Mouse (Mus musculus) embryonic facial prominence, embryonic 13.5 days (tissue): Measurements from ENCODE around the gene Dcst2. TPM values are rescaled to one million over a fixed set of nuclear protein-coding genes. Genes with fewer than 3 reads are reported as not detected.

ENCODE experiments used
- ATAC-seq: fragments of 200-750 bp; cut with Nextera tagmentation; 2 replicates; pipeline ENCODE4 v1.8.0; 2017; ENCODE audit warnings: low read depth; ENCODE audit not compliant: insufficient number of reproducible peaks, insufficient read depth, low FRiP score, low TSS enrichment
- H3K27ac ChIP-seq: fragments of 300-500 bp; sonication (generic); 2 replicates; pipeline ENCODE4 v1.5.1; 2015; ENCODE audit warnings: moderate library complexity, mild to moderate bottlenecking, inconsistent platforms
- H3K27me3 ChIP-seq: fragments of 300-500 bp; sonication (generic); 2 replicates; pipeline ENCODE4 v1.6.1; 2015; ENCODE audit warnings: mild to moderate bottlenecking, inconsistent platforms
- H3K36me3 ChIP-seq: fragments of 300-500 bp; sonication (generic); 2 replicates; pipeline ENCODE4 v1.6.1; 2015; ENCODE audit warnings: mild to moderate bottlenecking, inconsistent platforms
- H3K4me1 ChIP-seq: fragments of 300-500 bp; sonication (generic); 2 replicates; pipeline ENCODE4 v1.6.1; 2015; ENCODE audit warnings: inconsistent platforms
- H3K4me2 ChIP-seq: fragments of 300-500 bp; sonication (generic); 2 replicates; pipeline ENCODE4 v1.6.1; 2015; ENCODE audit warnings: moderate library complexity, mild to moderate bottlenecking, inconsistent platforms
- H3K4me3 ChIP-seq: fragments of 300-500 bp; sonication (generic); 2 replicates; pipeline ENCODE4 v1.5.1; 2015; ENCODE audit warnings: mild to moderate bottlenecking, inconsistent platforms
- H3K9ac ChIP-seq: fragments of 300-500 bp; sonication (generic); 2 replicates; pipeline ENCODE4 v1.6.1; 2015; ENCODE audit warnings: mild to moderate bottlenecking, inconsistent platforms
- H3K9me3 ChIP-seq: fragments of 300-500 bp; sonication (generic); 2 replicates; pipeline ENCODE4 v1.6.1; 2016; ENCODE audit warnings: inconsistent platforms
- WGBS: fragments of 180-500 bp; shearing (Covaris S2); methylation state at CpG from one replicate; pipeline ENCODE4 v1.1.7; 2015; ENCODE audit warnings: mixed read lengths; 5-methylcytosine and 5-hydroxymethylcytosine counted together
- polyA plus RNA-seq: library from polyadenylated mRNA; unstranded; fragments of >200 nt; fragmentation: Nextera tagmentation; extraction: Ambion mirVana; gene quantifications from 2 replicates; pipeline ENCODE4 v1.2.1, GENCODE M21; 2015

Dcst2 gene
- polyA plus RNA-seq, 1 experiment from 2014 or later: 0.38 TPM

- no peaks in the 10 kb centered on the region for H3K27me3 ChIP-seq
- no peak within 1 kb of the TSS for H3K4me2 ChIP-seq
- no peak within 1 kb of the TSS for H3K27ac ChIP-seq
- H3K9me3 ChIP-seq: no peaks in the 10 kb centered on the region
- H3K4me1 ChIP-seq: no peaks in the 10 kb centered on the region
- WGBS: 83% methylated on average over 5 of the region's 5 CpGs
- no peak for ATAC-seq
- H3K36me3 ChIP-seq: peaks cover 52% of the 10 kb centered on the region
- H3K9ac ChIP-seq: no peak within 1 kb of the TSS
- no peak within 1 kb of the TSS for H3K4me3 ChIP-seq
Observed at GRCm38 (mm10) chr3:89402693-89403092, 40.9 kb downstream of the Dcst2 start, which contains the start of gene Lenep. Gene Lenep, minus strand, starts transcription at chr3:89402793.

- H3K36me3 ChIP-seq: peaks cover 53% of the 10 kb centered on the region
- 94% methylated on average over 6 of the region's 6 CpGs for WGBS
- no peak for ATAC-seq
Observed at GRCm38 (mm10) chr3:89406887-89407286, 45.1 kb downstream of the Dcst2 start.

GRCm38 (mm10) chr3:89408448-89408847 lies 46.7 kb downstream of the Dcst2 start:
- ATAC-seq: no peak
- H3K9ac ChIP-seq: no peak overlapping the region
- H3K36me3 ChIP-seq: peaks cover 37% of the 10 kb centered on the region
- H3K27ac ChIP-seq: no peak overlapping the region
- no peak overlapping the region for H3K4me2 ChIP-seq
- H3K9me3 ChIP-seq: no peaks in the 10 kb centered on the region
- H3K4me3 ChIP-seq: no peak overlapping the region
- 63% methylated on average over 16 of the region's 16 CpGs for WGBS
- H3K27me3 ChIP-seq: no peaks in the 10 kb centered on the region
- H3K4me1 ChIP-seq: peaks cover 7% of the 10 kb centered on the region

More at GRCm38 (mm10) chr3:89406887-89407286, 45.1 kb downstream of the Dcst2 start:
- Histone ChIP-seq H3K4me1 (peaks cover 7% of the 10 kb centered on the region), H3K27ac (no peak overlapping the region), H3K9ac (no peak overlapping the region), H3K9me3 (no peaks in the 10 kb centered on the region), H3K4me2 (no peak overlapping the region), H3K27me3 (no peaks in the 10 kb centered on the region), H3K4me3 (no peak overlapping the region)

- Histone ChIP-seq H3K9ac (no peak overlapping the region), H3K9me3 (no peaks in the 10 kb centered on the region), H3K36me3 (peaks cover 37% of the 10 kb centered on the region), H3K4me1 (peaks cover 7% of the 10 kb centered on the region), H3K27ac (no peak overlapping the region), H3K4me2 (no peak overlapping the region), H3K27me3 (no peaks in the 10 kb centered on the region), H3K4me3 (no peak overlapping the region)
- ATAC-seq: no peak
- 93% methylated on average over 3 of the region's 3 CpGs for WGBS
Observed at GRCm38 (mm10) chr3:89409701-89410100, 47.9 kb downstream of the Dcst2 start.

GRCm38 (mm10) chr3:89410864-89411263 lies 49.1 kb downstream of the Dcst2 start:
- no peak overlapping the region for H3K27ac ChIP-seq
- H3K4me2 ChIP-seq: peak overlapping the region; percentile 68
- peak overlapping the region; percentile 69 for H3K9ac ChIP-seq
- no peaks in the 10 kb centered on the region for H3K9me3 ChIP-seq
- peaks cover 7% of the 10 kb centered on the region for H3K4me1 ChIP-seq
- 82% methylated on average over 10 of the region's 10 CpGs for WGBS
- peak overlapping the region; percentile 53 for H3K4me3 ChIP-seq
- H3K36me3 ChIP-seq: peaks cover 39% of the 10 kb centered on the region
- ATAC-seq: no peak
- no peaks in the 10 kb centered on the region for H3K27me3 ChIP-seq

GRCm38 (mm10) chr3:89411490-89412393 lies 50.0 kb downstream of the Dcst2 start, which contains the start of gene Flad1:
Gene Flad1, minus strand, starts transcription at chr3:89411870.
- WGBS: 6% methylated on average over 28 of the region's 28 CpGs
- Histone ChIP-seq H3K9me3 (no peaks in the 10 kb centered on the region), H3K4me3 (peak within 1 kb of the TSS; percentile 53), H3K27me3 (no peaks in the 10 kb centered on the region), H3K36me3 (peaks cover 42% of the 10 kb centered on the region), H3K27ac (no peak within 1 kb of the TSS), H3K9ac (peak within 1 kb of the TSS; percentile 69), H3K4me2 (peak within 1 kb of the TSS; percentile 68), H3K4me1 (peaks cover 13% of the 10 kb centered on the region)
- ATAC-seq: peak; percentile 100

- WGBS: 96% methylated on average over 8 of the region's 8 CpGs
- no peak for ATAC-seq
- no peaks in the 10 kb centered on the region for H3K9me3 ChIP-seq
- H3K4me1 ChIP-seq: peaks cover 28% of the 10 kb centered on the region
- H3K27me3 ChIP-seq: no peaks in the 10 kb centered on the region
- no peak overlapping the region for H3K9ac ChIP-seq
- no peak overlapping the region for H3K4me3 ChIP-seq
- peaks cover 26% of the 10 kb centered on the region for H3K36me3 ChIP-seq
- H3K27ac ChIP-seq: no peak overlapping the region
- peak overlapping the region; percentile 89; the same call in 1 of the 2 replicates for H3K4me2 ChIP-seq
Observed at GRCm38 (mm10) chr3:89416158-89416557, 54.4 kb downstream of the Dcst2 start.

- Histone ChIP-seq H3K9ac (peak overlapping the region; percentile 72), H3K36me3 (peaks cover 26% of the 10 kb centered on the region), H3K9me3 (no peaks in the 10 kb centered on the region), H3K4me2 (peak overlapping the region; percentile 89), H3K4me1 (peaks cover 37% of the 10 kb centered on the region), H3K27me3 (no peaks in the 10 kb centered on the region), H3K27ac (peak overlapping the region; percentile 86; the same call in 1 of the 2 replicates), H3K4me3 (peak overlapping the region; percentile 52)
- 27% methylated on average over 2 of the region's 2 CpGs for whole genome bisulfite sequencing
- ATAC-seq: no peak
Observed at GRCm38 (mm10) chr3:89417131-89417530, 55.4 kb downstream of the Dcst2 start.

GRCm38 (mm10) chr3:89417840-89418169 lies 56.0 kb downstream of the Dcst2 start:
- Histone ChIP-seq H3K4me2 (peak overlapping the region; percentile 89), H3K9ac (peak overlapping the region; percentile 72), H3K4me3 (peak overlapping the region; percentile 52), H3K27me3 (no peaks in the 10 kb centered on the region), H3K36me3 (peaks cover 26% of the 10 kb centered on the region), H3K27ac (peak overlapping the region; percentile 86), H3K4me1 (peaks cover 43% of the 10 kb centered on the region), H3K9me3 (no peaks in the 10 kb centered on the region)
- WGBS: under 1% methylated on average over 20 of the region's 20 CpGs
- peak; percentile 54; the same call in 1 of the 2 replicates for ATAC-seq

- ATAC-seq: peak; percentile 89
- peaks cover 48% of the 10 kb centered on the region for H3K4me1 ChIP-seq
- H3K36me3 ChIP-seq: peaks cover 27% of the 10 kb centered on the region
- peak within 1 kb of the TSS; percentile 89 for H3K4me2 ChIP-seq
- H3K27me3 ChIP-seq: no peaks in the 10 kb centered on the region
- peak within 1 kb of the TSS; percentile 98 for H3K27ac ChIP-seq
- H3K4me3 ChIP-seq: peak within 1 kb of the TSS; percentile 52
- under 1% methylated on average over 39 of the region's 39 CpGs for WGBS
- H3K9me3 ChIP-seq: no peaks in the 10 kb centered on the region
- H3K9ac ChIP-seq: peak within 1 kb of the TSS; percentile 76
Observed at GRCm38 (mm10) chr3:89418170-89418860, 56.5 kb downstream of the Dcst2 start, which contains the start of the genes Cks1b and Shc1. Gene Cks1b, minus strand, starts transcription at chr3:89418383. Gene Shc1, plus strand, starts transcription at chr3:89418443.

- Histone ChIP-seq H3K9ac (peak overlapping the region; percentile 76), H3K27me3 (no peaks in the 10 kb centered on the region), H3K27ac (peak overlapping the region; percentile 98), H3K36me3 (peaks cover 31% of the 10 kb centered on the region), H3K9me3 (no peaks in the 10 kb centered on the region), H3K4me1 (peaks cover 54% of the 10 kb centered on the region), H3K4me2 (peak overlapping the region; percentile 89), H3K4me3 (peak overlapping the region; percentile 52)
- under 1% methylated on average over 16 of the region's 16 CpGs for WGBS
- no peak for ATAC-seq
Observed at GRCm38 (mm10) chr3:89418861-89419250, 57.1 kb downstream of the Dcst2 start.
